8 mouse cellular contexts compared by ENCODE assay signal in genomic region chr5:107687592-107688498, GRCm38 (mm10). TPM values are rescaled to one million over a fixed set of nuclear protein-coding genes. Genes with fewer than 3 reads are reported as not detected.
DNase-seq lines count a peak whose midpoint lies in the region; ATAC-seq lines count a peak whose summit lies in the region.

No protein-coding gene starts in this region.

- 18% methylated on average over 46 of the region's 46 CpGs for WGBS in forebrain, embryonic 12.5 days
- 12% methylated on average over 46 of the region's 46 CpGs for WGBS in heart, embryonic 16.5 days
- 12% methylated on average over 46 of the region's 46 CpGs for WGBS in liver, embryonic 16.5 days (ENCODE audit: insufficient replicate concordance)
- 13% methylated on average over 46 of the region's 46 CpGs for WGBS in neural tube, embryonic 13.5 days

- H3K9me3 ChIP-seq in forebrain, embryonic 12.5 days: no peaks in the 10 kb centered on the region
- H3K9me3 ChIP-seq in heart, embryonic 16.5 days (replicated peaks; ENCODE audit: control insufficient read depth, low read length): no peaks in the 10 kb centered on the region
- H3K9me3 ChIP-seq in liver, embryonic 16.5 days (replicated peaks; ENCODE audit: control insufficient read depth, low read length): no peaks in the 10 kb centered on the region
- H3K9me3 ChIP-seq in neural tube, embryonic 13.5 days: no peaks in the 10 kb centered on the region

- peak overlapping the region; percentile 70 for H3K4me2 ChIP-seq in forebrain, embryonic 12.5 days
- peak overlapping the region; percentile 88 for H3K4me2 ChIP-seq in heart, embryonic 16.5 days (ENCODE audit: low read depth, low read length)
- peak overlapping the region; percentile 69 for H3K4me2 ChIP-seq in liver, embryonic 16.5 days (ENCODE audit: low read depth, low read length)
- H3K4me2 ChIP-seq in neural tube, embryonic 13.5 days: peak overlapping the region; percentile 66

- H3K27ac ChIP-seq in forebrain, embryonic 12.5 days: no peak overlapping the region
- 0 out of 2 replicates have a peak overlapping the region, but pooled peaks have one; percentile 12 for H3K27ac ChIP-seq in heart, embryonic 16.5 days (ENCODE audit: low read length)
- H3K27ac ChIP-seq in liver, embryonic 16.5 days (ENCODE audit: low read length): no peak overlapping the region
- peak overlapping the region; percentile 39 for H3K27ac ChIP-seq in neural tube, embryonic 13.5 days (replicated peaks)

- peak overlapping the region; percentile 53 for H3K9ac ChIP-seq in forebrain, embryonic 12.5 days
- H3K9ac ChIP-seq in heart, embryonic 16.5 days (ENCODE audit: low read length): peak overlapping the region; percentile 66
- H3K9ac ChIP-seq in liver, embryonic 16.5 days (ENCODE audit: low read depth, low read length): no peak overlapping the region
- peak overlapping the region; percentile 66 for H3K9ac ChIP-seq in neural tube, embryonic 13.5 days

- peak; percentile 97 for ATAC-seq in forebrain, embryonic 12.5 days (ENCODE audit: low FRiP score)
- ATAC-seq in heart, embryonic 16.5 days (replicated peaks; ENCODE audit: extremely low read depth, insufficient read depth, low FRiP score): peak; percentile 86
- ATAC-seq in liver, embryonic 16.5 days (ENCODE audit: low read depth): peak; percentile 88
- peak; percentile 97 for ATAC-seq in neural tube, embryonic 13.5 days (ENCODE audit: low read depth)

- DNase-seq in ES-CJ7 (ENCODE audit: low read depth, low spot score): peak; percentile 70
- DNase-seq in c-Kit-positive CD71-negative TER-119-negative erythroid progenitor cells, embryonic 14.5 days (ENCODE audit: low read depth): peak; percentile 53
- peak; percentile 52 to 75 for DNase-seq in kidney, postnatal 36 days
- DNase-seq in telencephalon, adult 2 months (ENCODE audit: low read depth, low spot score): peak; percentile 24

- H3K36me3 ChIP-seq in forebrain, embryonic 12.5 days (replicated peaks): no peaks in the 10 kb centered on the region
- H3K36me3 ChIP-seq in heart, embryonic 16.5 days (ENCODE audit: control insufficient read depth, insufficient read depth): no peaks in the 10 kb centered on the region
- no peaks in the 10 kb centered on the region for H3K36me3 ChIP-seq in liver, embryonic 16.5 days (ENCODE audit: control insufficient read depth, insufficient read depth)
- no peaks in the 10 kb centered on the region for H3K36me3 ChIP-seq in neural tube, embryonic 13.5 days

- H3K4me1 ChIP-seq in forebrain, embryonic 12.5 days: 0 out of 2 replicates have a peak, but pooled peaks cover 5% of the 10 kb centered on the region
- no peaks in the 10 kb centered on the region for H3K4me1 ChIP-seq in heart, embryonic 16.5 days (ENCODE audit: control insufficient read depth, insufficient read depth, low read length)
- peaks cover 3% of the 10 kb centered on the region; the same call in 1 of the 2 replicates for H3K4me1 ChIP-seq in liver, embryonic 16.5 days (ENCODE audit: control insufficient read depth, low read depth, low read length)
- H3K4me1 ChIP-seq in neural tube, embryonic 13.5 days (replicated peaks): peaks cover 10% of the 10 kb centered on the region; the same call in 1 of the 2 replicates

- H3K27me3 ChIP-seq in forebrain, embryonic 12.5 days: peaks cover 38% of the 10 kb centered on the region
- peaks cover 3% of the 10 kb centered on the region; the same call in 1 of the 2 replicates for H3K27me3 ChIP-seq in heart, embryonic 16.5 days (ENCODE audit: control insufficient read depth, insufficient read depth, low read length)
- peaks cover 8% of the 10 kb centered on the region for H3K27me3 ChIP-seq in liver, embryonic 16.5 days (ENCODE audit: control insufficient read depth, insufficient read depth, low read depth, low read length)
- H3K27me3 ChIP-seq in neural tube, embryonic 13.5 days: peaks cover 25% of the 10 kb centered on the region

- H3K4me3 ChIP-seq in forebrain, embryonic 12.5 days (replicated peaks): peak overlapping the region; percentile 49
- peak overlapping the region; percentile 67 for H3K4me3 ChIP-seq in heart, embryonic 16.5 days (ENCODE audit: low read length)
- H3K4me3 ChIP-seq in liver, embryonic 16.5 days (ENCODE audit: low read depth, low read length): peak overlapping the region; percentile 57
- peak overlapping the region; percentile 48 for H3K4me3 ChIP-seq in neural tube, embryonic 13.5 days

RNA-seq across cellular contexts. Expression of gene Gfi1, which starts 38.0 kb away (rescaled TPM):
- 0.09 TPM in 1 of 2 replicates, not detected in the other for polyA plus RNA-seq in forebrain, embryonic 12.5 days (2016; fragmentation: Nextera tagmentation; extraction: Ambion mirVana)
- 0.94 and 3.0 TPM in 2 replicates for polyA plus RNA-seq in heart, embryonic 16.5 days (2015; fragmentation: Nextera tagmentation; extraction: Ambion mirVana)
- 1.4 and 1.5 TPM in 2 replicates for polyA plus RNA-seq in liver, embryonic 16.5 days (2015; fragmentation: Nextera tagmentation; extraction: Ambion mirVana)
- 0.07 TPM in 1 of 2 replicates, not detected in the other for polyA plus RNA-seq in neural tube, embryonic 13.5 days (2015; fragmentation: Nextera tagmentation; extraction: Ambion mirVana)

Comparison
In these comparisons a context has a peak if more than half of its experiments do, and no peak if none do; other contexts are left out.
1. H3K27ac ChIP-seq: peak in heart, embryonic 16.5 days (single experiment) and neural tube, embryonic 13.5 days (single experiment); none in forebrain, embryonic 12.5 days (single experiment) and liver, embryonic 16.5 days (single experiment).
2. Peak in every context shown above with its lines, with median percentiles within 50 percentile points of each other: DNase-seq, ATAC-seq, H3K4me2 ChIP-seq and H3K4me3 ChIP-seq.